Mouse (Mus musculus) kidney, embryonic 14.5 days (tissue): ENCODE data around the gene Tk1. TPM values are rescaled to one million over a fixed set of nuclear protein-coding genes. Genes with fewer than 3 reads are reported as not detected.

Source experiments
- ATAC-seq: fragments of 200-750 bp; cut with Nextera tagmentation; 2 replicates; pipeline ENCODE4 v1.8.0; 2017; ENCODE audit warnings: moderate number of reproducible peaks, mild to moderate bottlenecking, moderate TSS enrichment, moderate library complexity; ENCODE audit not compliant: low FRiP score, low TSS enrichment
- H3K27ac ChIP-seq: fragments of 300-500 bp; sonication (generic); 2 replicates; pipeline ENCODE4 v1.5.1; 2014; ENCODE audit warnings: low read depth, mild to moderate bottlenecking, low read length, moderate library complexity, mixed read lengths
- H3K27me3 ChIP-seq: fragments of 300-500 bp; sonication (generic); 2 replicates; pipeline ENCODE4 v1.6.1; 2014; ENCODE audit warnings: mild to moderate bottlenecking, low read length; ENCODE audit not compliant: control insufficient read depth, insufficient read depth
- H3K36me3 ChIP-seq: fragments of 300-500 bp; sonication (generic); 2 replicates; pipeline ENCODE4 v1.6.1; 2014; ENCODE audit warnings: low read length, mixed read lengths; ENCODE audit not compliant: control insufficient read depth, insufficient read depth
- H3K4me1 ChIP-seq: fragments of 300-500 bp; sonication (generic); 2 replicates; pipeline ENCODE4 v1.6.1; 2014; ENCODE audit warnings: low read length, mixed read lengths; ENCODE audit not compliant: control insufficient read depth, insufficient read depth
- H3K4me2 ChIP-seq: fragments of 300-500 bp; sonication (generic); replicated peaks from 2 replicates; pipeline ENCODE4 v1.6.1; 2014; ENCODE audit warnings: low read depth, mild to moderate bottlenecking, low read length
- H3K4me3 ChIP-seq: fragments of 300-500 bp; sonication (generic); 2 replicates; pipeline ENCODE4 v1.5.1; 2014; ENCODE audit warnings: mild to moderate bottlenecking, low read length
- H3K9ac ChIP-seq: fragments of 300-500 bp; sonication (generic); 2 replicates; pipeline ENCODE4 v1.6.1; 2014; ENCODE audit warnings: low read depth, mild to moderate bottlenecking, low read length, moderate library complexity
- H3K9me3 ChIP-seq: fragments of 300-500 bp; sonication (generic); 2 replicates; pipeline ENCODE4 v1.6.1; 2016; ENCODE audit warnings: low read length; ENCODE audit not compliant: control insufficient read depth
- WGBS: fragments of 180-500 bp; shearing (Covaris S2); extraction: QIAGEN DNeasy Blood & Tissue Kit; methylation state at CpG from one replicate; pipeline ENCODE4 v1.1.7; 2014; 5-methylcytosine and 5-hydroxymethylcytosine counted together
- polyA plus RNA-seq: library from polyadenylated mRNA; unstranded; fragments of >200 nt; fragmentation: Nextera tagmentation; extraction: Ambion mirVana; gene quantifications from 2 replicates; pipeline ENCODE4 v1.2.1, GENCODE M21; 2014

Gene Tk1
- polyA plus RNA-seq, 1 experiment from 2014 or later = 129 TPM

DNA sequence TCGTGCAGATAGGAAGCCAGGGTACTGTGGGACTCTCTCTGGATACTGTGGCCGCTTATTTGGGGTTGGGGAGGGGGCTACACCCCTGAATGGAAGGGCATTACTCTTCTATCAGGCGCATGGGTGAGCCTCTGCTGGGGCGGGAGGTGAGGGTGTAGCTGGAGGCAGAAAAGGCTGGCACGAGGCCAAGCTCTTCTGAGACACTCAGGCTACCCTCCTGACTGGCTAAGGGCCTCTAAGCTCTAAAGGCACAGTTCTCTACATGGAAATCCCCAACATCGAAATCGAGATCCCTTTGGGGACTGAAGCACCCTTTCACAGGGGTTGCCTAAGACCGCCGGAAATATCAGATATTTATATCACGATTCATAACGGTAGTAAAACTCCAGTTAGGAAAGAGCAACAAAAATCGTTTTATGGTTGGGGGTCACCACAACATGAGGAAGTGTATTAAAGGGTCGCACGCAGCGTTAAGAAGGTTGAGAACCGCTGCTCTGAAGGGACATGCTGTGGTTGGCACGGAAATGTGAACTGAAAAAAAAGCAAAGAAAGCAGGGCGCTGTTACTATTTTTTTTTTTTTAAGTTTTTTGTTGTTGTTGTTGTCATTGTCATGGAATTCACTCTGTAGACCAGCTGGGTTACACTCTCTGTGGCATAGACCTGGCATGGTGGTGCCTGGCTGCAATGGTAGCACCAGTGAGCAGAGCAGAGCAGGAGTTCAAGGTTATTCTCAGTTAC is 2.4 kb upstream of the Tk1 start:
- Histone ChIP-seq H3K9ac (peak overlapping the region; percentile 12; the same call in 1 of the 2 replicates), H3K4me3 (no peak overlapping the region), H3K4me2 (no peak overlapping the region), H3K4me1 (peaks cover 57% of the 10 kb centered on the region), H3K27ac (peak overlapping the region; percentile 59; the same call in 1 of the 2 replicates), H3K9me3 (no peaks in the 10 kb centered on the region), H3K27me3 (no peaks in the 10 kb centered on the region), H3K36me3 (peaks cover 6% of the 10 kb centered on the region)
- ATAC-seq = no peak
- 77% methylated on average over 18 of the region's 18 CpGs for WGBS

DNA sequence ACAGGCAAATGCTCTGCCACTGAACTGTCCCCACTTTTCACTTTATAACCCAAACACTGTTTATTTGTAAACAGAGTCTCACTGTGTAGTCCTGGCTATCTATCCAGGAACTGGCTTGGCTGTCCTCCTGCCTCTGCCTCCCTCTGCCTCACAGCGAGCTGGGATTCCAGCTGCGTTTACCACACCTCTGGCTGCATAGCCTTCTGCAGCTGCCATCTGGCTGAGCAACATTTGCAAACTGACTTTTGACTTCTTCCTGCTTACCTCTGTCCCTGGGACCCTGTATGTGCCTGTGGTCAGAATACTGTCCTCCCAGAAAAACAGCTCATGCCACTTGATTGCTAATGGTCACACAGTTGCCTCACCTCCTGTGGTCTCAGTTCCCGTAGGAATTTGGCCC is 1.5 kb upstream of the Tk1 start:
- H3K36me3 ChIP-seq = peaks cover 13% of the 10 kb centered on the region
- 60% methylated on average over 3 of the region's 3 CpGs for WGBS
- H3K9ac ChIP-seq = no peak overlapping the region
- H3K4me1 ChIP-seq = peaks cover 58% of the 10 kb centered on the region
- 0 out of 2 replicates have a peak overlapping the region, but pooled peaks have one; percentile 7 for H3K27ac ChIP-seq
- ATAC-seq = no peak
- no peak overlapping the region for H3K4me3 ChIP-seq
- H3K27me3 ChIP-seq = no peaks in the 10 kb centered on the region
- no peak overlapping the region for H3K4me2 ChIP-seq
- no peaks in the 10 kb centered on the region for H3K9me3 ChIP-seq

DNA sequence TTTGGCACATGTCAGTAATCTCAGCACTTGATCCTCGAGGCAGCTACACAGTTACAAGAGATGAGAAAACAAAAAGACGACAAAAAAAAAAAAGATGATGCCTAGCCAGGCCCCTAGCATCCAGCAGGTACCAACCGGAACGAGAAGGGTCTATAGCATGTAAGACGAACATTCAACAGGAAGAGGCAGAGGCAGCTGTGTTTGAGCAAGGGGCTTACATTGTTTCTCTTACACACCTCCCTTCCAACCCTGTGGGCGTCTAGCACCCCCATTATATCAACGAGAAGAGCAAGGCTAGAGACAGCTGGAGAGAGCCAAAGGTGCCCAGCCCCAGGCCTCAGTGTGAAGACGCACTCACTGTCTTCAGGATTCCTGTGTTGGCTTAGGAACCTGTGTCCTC is 1.0 kb upstream of the Tk1 start:
- Histone ChIP-seq H3K36me3 (peaks cover 17% of the 10 kb centered on the region), H3K27ac (no peak overlapping the region), H3K4me2 (no peak overlapping the region), H3K9ac (no peak overlapping the region; the same call in 1 of the 2 replicates), H3K27me3 (no peaks in the 10 kb centered on the region), H3K4me3 (no peak overlapping the region), H3K9me3 (no peaks in the 10 kb centered on the region), H3K4me1 (peaks cover 56% of the 10 kb centered on the region)
- no peak for ATAC-seq
- WGBS = 58% methylated on average over 8 of the region's 8 CpGs

DNA sequence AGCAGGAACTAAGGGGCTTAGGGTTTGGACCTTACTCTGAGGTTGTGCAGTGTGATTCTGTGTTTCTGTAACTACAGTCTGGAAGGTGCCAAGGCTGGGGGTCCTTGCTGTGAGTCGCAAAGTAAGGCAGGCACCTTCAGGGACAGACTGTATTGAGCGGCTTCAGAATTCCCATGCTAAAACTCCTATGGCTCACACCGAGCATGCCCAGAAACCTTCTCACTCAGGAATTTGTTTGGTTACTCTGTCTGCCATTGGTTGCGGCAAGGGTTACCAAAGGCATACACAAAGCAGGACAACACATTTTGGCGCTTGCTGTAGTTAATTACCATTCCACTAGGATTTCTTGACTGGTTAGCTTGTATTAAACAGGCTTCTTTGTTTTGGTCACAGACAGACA is 272 bp upstream of the Tk1 start:
- ATAC-seq = peak; percentile 22; the same call in 1 of the 2 replicates
- Histone ChIP-seq H3K9ac (peak overlapping the region; percentile 80), H3K27ac (peak overlapping the region; percentile 96), H3K4me1 (peaks cover 58% of the 10 kb centered on the region), H3K27me3 (no peaks in the 10 kb centered on the region), H3K4me2 (peak overlapping the region; percentile 87), H3K9me3 (no peaks in the 10 kb centered on the region), H3K36me3 (peaks cover 25% of the 10 kb centered on the region), H3K4me3 (peak overlapping the region; percentile 74)
- 8% methylated on average over 5 of the region's 5 CpGs for WGBS

DNA sequence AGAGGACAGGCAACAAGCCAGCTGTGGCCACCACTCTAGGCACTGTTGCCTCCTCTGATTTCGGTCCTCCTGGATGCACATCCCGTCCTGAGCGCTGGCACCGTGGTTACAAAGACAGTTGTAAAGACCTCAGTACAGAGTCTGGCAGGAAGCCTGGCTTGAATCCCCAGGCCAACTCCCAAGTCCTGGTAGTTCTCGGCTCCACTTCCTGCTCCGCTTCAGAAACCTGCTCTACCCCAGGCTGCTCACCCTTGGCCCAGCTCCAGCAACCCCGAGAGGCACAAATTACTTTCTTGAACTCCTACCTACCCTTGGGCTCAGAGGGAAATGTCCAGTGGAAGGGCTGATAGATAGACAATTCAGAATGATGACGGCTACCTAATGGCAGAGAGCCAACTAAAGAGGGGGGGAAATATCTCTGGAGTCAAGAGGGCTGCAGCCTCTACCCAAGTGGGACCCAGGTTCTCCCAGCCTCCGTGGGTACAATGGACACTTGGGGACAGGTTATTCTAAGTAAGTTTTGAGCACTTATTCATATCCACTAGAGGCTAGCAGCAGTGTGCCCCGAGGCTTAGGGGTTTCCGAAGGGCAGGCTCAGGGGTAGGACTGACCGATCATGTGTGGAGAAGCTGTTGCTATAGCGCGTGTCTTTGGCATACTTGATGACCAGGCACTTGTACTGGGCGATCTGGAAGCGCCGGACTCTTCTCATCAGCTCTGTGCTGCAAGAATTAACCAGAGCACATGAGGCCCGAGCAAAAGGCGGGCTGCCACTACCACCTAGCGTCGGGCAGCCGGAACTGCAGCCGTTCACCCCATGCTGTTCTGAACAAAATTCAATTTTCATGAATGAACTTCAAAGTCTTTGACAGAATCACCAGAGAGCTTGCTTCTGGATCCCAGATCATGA is 1.6 kb downstream of the Tk1 start:
- H3K9ac ChIP-seq = peak overlapping the region; percentile 80
- 19% methylated on average over 23 of the region's 23 CpGs for WGBS
- H3K4me3 ChIP-seq = peak overlapping the region; percentile 74
- H3K4me1 ChIP-seq = peaks cover 47% of the 10 kb centered on the region
- H3K4me2 ChIP-seq = peak overlapping the region; percentile 87
- no peak overlapping the region; the same call in 1 of the 2 replicates for H3K27ac ChIP-seq
- H3K27me3 ChIP-seq = no peaks in the 10 kb centered on the region
- H3K36me3 ChIP-seq = peaks cover 43% of the 10 kb centered on the region
- H3K9me3 ChIP-seq = no peaks in the 10 kb centered on the region
- peak; percentile 65 for ATAC-seq

DNA sequence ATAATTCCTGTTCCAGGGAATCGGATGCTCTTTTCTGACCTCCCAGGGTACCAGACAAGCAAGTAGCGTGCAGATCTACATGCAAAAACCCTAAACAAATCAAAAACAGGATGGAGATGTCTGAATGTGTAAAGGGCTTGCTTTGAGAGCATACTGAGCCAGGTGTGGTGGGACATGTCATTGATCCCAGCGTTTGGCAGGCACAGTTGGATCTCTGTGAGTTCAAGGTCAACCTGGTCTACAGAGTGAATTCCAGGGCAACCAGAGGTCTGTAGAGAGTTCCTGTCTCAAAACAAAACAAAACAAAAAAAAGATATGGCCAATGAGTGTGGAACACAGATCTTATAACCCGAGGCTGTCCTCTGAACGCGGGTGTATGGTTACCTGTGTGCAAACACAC is 2.5 kb downstream of the Tk1 start:
- no peak overlapping the region for H3K27ac ChIP-seq
- no peaks in the 10 kb centered on the region for H3K9me3 ChIP-seq
- no peak overlapping the region for H3K9ac ChIP-seq
- 87% methylated on average over 6 of the region's 6 CpGs for WGBS
- peaks cover 39% of the 10 kb centered on the region for H3K4me1 ChIP-seq
- ATAC-seq = no peak
- H3K4me3 ChIP-seq = no peak overlapping the region
- H3K36me3 ChIP-seq = peaks cover 52% of the 10 kb centered on the region
- H3K27me3 ChIP-seq = no peaks in the 10 kb centered on the region
- H3K4me2 ChIP-seq = 0 out of 2 replicates have a peak overlapping the region, but pooled peaks have one; percentile 4

DNA sequence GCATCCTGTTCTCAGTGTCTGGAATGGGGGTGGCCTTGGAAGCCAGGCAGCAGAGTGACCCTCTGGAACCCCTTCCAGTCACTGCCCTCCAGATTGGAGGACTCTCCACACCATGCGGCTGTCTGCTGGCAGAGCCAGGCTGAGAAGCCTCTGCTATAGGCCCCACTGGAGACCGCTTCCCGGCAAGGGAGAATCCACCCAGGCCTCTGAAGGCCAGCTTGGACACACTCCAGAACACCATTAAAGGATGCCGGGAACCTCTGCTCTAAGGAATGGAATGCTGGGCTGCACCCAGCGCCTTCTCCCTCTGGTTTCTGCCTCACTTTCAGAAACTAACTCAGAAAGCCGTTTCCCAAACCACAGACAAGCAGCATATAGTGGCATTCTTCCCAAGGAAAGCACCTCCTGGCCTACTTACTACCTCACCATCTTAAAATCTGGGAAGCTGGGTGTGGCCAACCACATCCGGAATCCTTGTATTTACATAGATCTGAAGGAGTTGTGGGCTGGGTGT is 3.1 kb downstream of the Tk1 start:
- Histone ChIP-seq H3K9ac (no peak overlapping the region), H3K27me3 (no peaks in the 10 kb centered on the region), H3K4me1 (peaks cover 36% of the 10 kb centered on the region), H3K4me3 (no peak overlapping the region), H3K27ac (no peak overlapping the region), H3K36me3 (peaks cover 58% of the 10 kb centered on the region), H3K9me3 (no peaks in the 10 kb centered on the region), H3K4me2 (no peak overlapping the region)
- no peak for ATAC-seq
- WGBS = 83% methylated on average over 7 of the region's 7 CpGs

DNA sequence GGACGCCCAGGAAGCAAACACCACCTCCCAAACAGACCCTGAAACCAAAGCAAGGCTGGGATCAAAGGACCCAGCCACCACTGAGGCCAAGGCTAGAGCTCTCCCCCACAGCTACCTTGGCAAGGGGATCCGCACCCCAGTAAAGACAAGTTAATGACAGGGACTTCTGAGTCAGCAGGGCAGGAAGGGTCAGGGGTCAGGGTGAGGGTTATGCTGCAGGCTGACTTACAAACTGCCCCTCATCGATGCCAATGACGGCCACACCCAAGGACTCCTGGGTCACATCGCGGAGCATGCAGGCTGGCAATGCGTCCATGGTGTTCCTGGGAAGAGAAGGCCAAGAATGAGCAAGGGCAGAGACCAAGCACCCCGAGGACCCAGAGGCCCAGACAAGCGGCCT is 4.0 kb downstream of the Tk1 start:
- ATAC-seq = no peak
- Histone ChIP-seq H3K4me3 (no peak overlapping the region), H3K36me3 (peaks cover 67% of the 10 kb centered on the region), H3K4me2 (no peak overlapping the region), H3K9ac (no peak overlapping the region), H3K9me3 (no peaks in the 10 kb centered on the region), H3K27me3 (no peaks in the 10 kb centered on the region), H3K27ac (no peak overlapping the region), H3K4me1 (peaks cover 31% of the 10 kb centered on the region)
- WGBS = 78% methylated on average over 9 of the region's 9 CpGs
